Mouse (Mus musculus) effector memory CD4-positive, alpha-beta T cell, adult 7 months (primary cell): ENCODE results near the gene Gba2. TPM values are rescaled to one million over a fixed set of nuclear protein-coding genes. Genes with fewer than 3 reads are reported as not detected.

Experiments used
- polyA plus RNA-seq: library from polyadenylated mRNA; unstranded; fragments of 100-300 nt; shearing (Covaris generic); gene quantifications from one replicate; pipeline ENCODE4 v1.2.1, GENCODE M21; 2017

Gba2 gene
- 26.1 TPM for polyA plus RNA-seq

GRCm38 (mm10) chr4:43578376-43579204 is at the start of gene Gba2, which contains the start of gene Rgp1:
Gene Gba2 (minus strand): TSS chr4:43578873.
Gene Rgp1 (plus strand): TSS chr4:43578715.

GRCm38 (mm10) chr4:43584444-43585416 is 6.1 kb upstream of the Gba2 start, which contains the start of gene Msmp:
Gene Msmp (minus strand): TSS chr4:43584494.

GRCm38 (mm10) chr4:43561997-43562768 is 16.5 kb downstream of the Gba2 start, which contains the start of the genes Creb3 and Tln1:
Gene Creb3 (plus strand): TSS chr4:43562332.
Gene Tln1 (minus strand): TSS chr4:43562691.

Other genes with a start within 250 kb of the Gba2 start
- 1.3 TPM for gene Rusc2, start 196.9 kb downstream of the Gba2 start, polyA plus RNA-seq
- gene Fam166b, start 149.7 kb downstream of the Gba2 start, polyA plus RNA-seq, result not detected
- 76.2 TPM for gene Tesk1, start 136.9 kb downstream of the Gba2 start, polyA plus RNA-seq
- gene Cd72, start 124.2 kb downstream of the Gba2 start, polyA plus RNA-seq, result 22.2 TPM
- 259 TPM for gene Sit1, start 95.1 kb downstream of the Gba2 start, polyA plus RNA-seq
- gene Ccdc107, start 86.0 kb downstream of the Gba2 start, polyA plus RNA-seq, result 75.2 TPM
- 11.4 TPM for gene Arhgef39, start 79.2 kb downstream of the Gba2 start, polyA plus RNA-seq
- 0.45 TPM for gene Car9, start 71.9 kb downstream of the Gba2 start, polyA plus RNA-seq
- gene Tpm2, start 55.1 kb downstream of the Gba2 start, polyA plus RNA-seq, result not detected
- 56.9 TPM for gene Creb3, start 16.5 kb downstream of the Gba2 start, polyA plus RNA-seq
- gene Tln1, start 16.2 kb downstream of the Gba2 start, polyA plus RNA-seq, result 199 TPM
- 7.2 TPM for gene Rgp1, start 158 bp downstream of the Gba2 start, polyA plus RNA-seq
- gene Msmp, start 5.6 kb upstream of the Gba2 start, polyA plus RNA-seq, result 2.8 TPM
- gene Npr2, start 53.1 kb upstream of the Gba2 start, polyA plus RNA-seq, result 0.13 TPM
- not detected for gene Spag8, start 74.7 kb upstream of the Gba2 start, polyA plus RNA-seq
- gene Hint2, start 77.6 kb upstream of the Gba2 start, polyA plus RNA-seq, result 54.9 TPM
- 1.4 TPM for gene Tmem8b, start 90.1 kb upstream of the Gba2 start, polyA plus RNA-seq
- gene Fam221b, start 90.3 kb upstream of the Gba2 start, polyA plus RNA-seq, result 1.5 TPM
- gene Olfr70, start 121.9 kb upstream of the Gba2 start, polyA plus RNA-seq, result not detected
- 0.15 TPM for gene Olfr71, start 131.4 kb upstream of the Gba2 start, polyA plus RNA-seq
- gene Hrct1, start 148.3 kb upstream of the Gba2 start, polyA plus RNA-seq, result not detected
- gene Spaar, start 151.2 kb upstream of the Gba2 start, polyA plus RNA-seq, result 0.41 TPM
- gene Olfr159, start 192.1 kb upstream of the Gba2 start, polyA plus RNA-seq, result not detected
- gene Olfr156, start 245.0 kb upstream of the Gba2 start, polyA plus RNA-seq, result 0.95 TPM